Mouse (Mus musculus) ES-Bruce4 (cell line): ENCODE results near the gene Ankdd1a.

Experiments used
- CTCF ChIP-seq: IDR thresholded peaks from one replicate; pipeline ENCODE4 v1.8.1; 2011; ENCODE audit warnings: low read depth, low read length
- EP300 ChIP-seq: IDR thresholded peaks from 2 replicates; pipeline ENCODE4 v1.6.1; 2011; ENCODE audit warnings: low read depth, low read length; ENCODE audit not compliant: insufficient read depth
- POLR2A ChIP-seq: IDR thresholded peaks from one replicate; pipeline ENCODE4 v1.8.1; 2011; ENCODE audit warnings: low read length; ENCODE audit not compliant: insufficient read depth

- no peak for TF ChIP-seq EP300
- no peak for TF ChIP-seq POLR2A
- TF ChIP-seq CTCF: no peak
Measured at GRCm38 (mm10) chr9:65464161-65464560, 55.8 kb downstream of the Ankdd1a start.
